Mouse (Mus musculus): ENCODE measurements at regions not wholly inside any gene's neighbourhood (a gene's known extent, or its start where the extent isn't known, plus 50 kb on each side); places are given as distances from the start of the nearest gene placed in this dataset.
A peak's percentile ranks its signal among the peaks of the same experiment; 100 is the strongest.

DNA sequence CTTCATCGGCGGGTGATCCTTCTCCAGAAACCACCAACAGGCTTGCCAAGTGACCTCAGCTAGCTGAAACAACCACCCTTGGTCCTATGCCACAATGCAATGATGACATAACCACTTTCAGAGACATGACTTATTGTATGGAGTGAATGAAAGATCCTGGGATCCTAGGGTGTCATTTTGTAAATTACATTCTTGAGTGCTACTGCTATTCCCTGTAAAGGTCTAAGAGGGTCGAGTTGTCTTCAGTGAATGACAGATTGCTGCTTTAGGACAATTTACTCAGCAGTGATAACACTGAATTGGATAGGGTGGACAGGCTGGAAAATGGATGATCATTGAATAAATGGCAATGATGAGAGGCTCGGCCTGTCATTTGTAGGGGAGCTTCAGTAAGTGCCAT, 692.4 kb downstream of the Gm9008 start:
- peak in 1 of 2 experiments; percentile 9 for DNase-seq (ENCODE audit: low spot score in 2 of 2)

- no peak for DNase-seq (ENCODE audit: low spot score in 2 of 2)
These were observed 697.6 kb downstream of the Gm9008 start for GRCm38 (mm10) chr6:75799993-75800392.

GRCm38 (mm10) chr6:75799546-75799945, 698.0 kb downstream of the Gm9008 start:
- no peak for DNase-seq (ENCODE audit: low spot score in 2 of 2)

- DNase-seq (ENCODE audit: low spot score in 2 of 2), result no peak
These were observed 714.9 kb downstream of the Gm9008 start for GRCm38 (mm10) chr6:75782680-75783079.

- DNase-seq (ENCODE audit: low spot score in 2 of 2), result no peak
These were observed 734.5 kb downstream of the Gm9008 start for GRCm38 (mm10) chr6:75763041-75763440.

GRCm38 (mm10) chr6:75756184-75756583, 741.4 kb downstream of the Gm9008 start:
- no peak for DNase-seq (ENCODE audit: low spot score in 2 of 2)

All from gastrocnemius, postnatal 4 days (tissue).